Mouse (Mus musculus): ENCODE measurements at regions not wholly inside any gene's neighbourhood (a gene's known extent, or its start where the extent isn't known, plus 50 kb on each side); places are given as distances from the start of the nearest gene placed in this dataset.

- TF ChIP-seq NANOG (IDR thresholded peaks at IDR 0.05; ENCODE audit: borderline replicate concordance, low read length) (no peak), CTCF (conservative IDR thresholded peaks at IDR 0.05; ENCODE audit: low read length) (no peak), POU5F1 (IDR thresholded peaks at IDR 0.05; ENCODE audit: borderline replicate concordance, low read length) (no peak)
These were observed 84.3 kb upstream of the Lrfn2 start for GRCm38 (mm10) chr17:48847890-48848289.
